Mouse (Mus musculus): ENCODE measurements around the gene Skil.
A peak's percentile ranks its signal among the peaks of the same experiment; 100 is the strongest.

Gene Skil

DNA sequence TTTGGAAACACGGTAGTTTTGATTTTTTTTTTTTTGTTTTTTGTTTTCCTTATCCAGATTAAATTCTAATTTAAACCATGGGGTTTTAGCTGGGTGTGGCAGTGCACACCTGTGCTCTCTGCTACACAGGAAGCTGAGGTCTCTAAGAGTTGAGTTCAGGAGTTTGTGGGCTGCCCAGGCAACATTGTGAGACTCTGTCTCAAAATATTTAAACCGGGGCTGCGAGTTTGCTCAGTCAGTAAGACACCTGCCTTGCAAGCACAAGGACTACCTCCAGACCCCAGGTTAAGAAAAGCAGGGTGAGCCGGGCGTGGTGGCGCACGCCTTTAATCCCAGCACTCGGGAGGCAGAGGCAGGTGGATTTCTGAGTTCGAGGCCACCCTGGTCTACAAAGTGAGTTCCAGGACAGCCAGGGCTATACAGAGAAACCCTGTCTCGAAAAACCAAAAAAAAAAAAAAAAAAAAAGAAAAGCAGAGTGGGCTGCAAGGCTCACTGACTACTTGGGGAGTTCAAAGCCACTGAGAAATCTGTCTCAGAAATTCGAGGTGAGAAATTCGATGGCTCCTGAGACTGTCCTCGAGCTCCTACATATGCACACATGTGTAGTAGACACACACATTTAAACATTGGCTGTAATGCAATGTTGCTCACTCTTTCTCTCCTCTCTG lies 11.9 kb upstream of the Skil start:
- no peak for DNase-seq (ENCODE audit: extremely low read depth, insufficient read length, low spot score)

DNA sequence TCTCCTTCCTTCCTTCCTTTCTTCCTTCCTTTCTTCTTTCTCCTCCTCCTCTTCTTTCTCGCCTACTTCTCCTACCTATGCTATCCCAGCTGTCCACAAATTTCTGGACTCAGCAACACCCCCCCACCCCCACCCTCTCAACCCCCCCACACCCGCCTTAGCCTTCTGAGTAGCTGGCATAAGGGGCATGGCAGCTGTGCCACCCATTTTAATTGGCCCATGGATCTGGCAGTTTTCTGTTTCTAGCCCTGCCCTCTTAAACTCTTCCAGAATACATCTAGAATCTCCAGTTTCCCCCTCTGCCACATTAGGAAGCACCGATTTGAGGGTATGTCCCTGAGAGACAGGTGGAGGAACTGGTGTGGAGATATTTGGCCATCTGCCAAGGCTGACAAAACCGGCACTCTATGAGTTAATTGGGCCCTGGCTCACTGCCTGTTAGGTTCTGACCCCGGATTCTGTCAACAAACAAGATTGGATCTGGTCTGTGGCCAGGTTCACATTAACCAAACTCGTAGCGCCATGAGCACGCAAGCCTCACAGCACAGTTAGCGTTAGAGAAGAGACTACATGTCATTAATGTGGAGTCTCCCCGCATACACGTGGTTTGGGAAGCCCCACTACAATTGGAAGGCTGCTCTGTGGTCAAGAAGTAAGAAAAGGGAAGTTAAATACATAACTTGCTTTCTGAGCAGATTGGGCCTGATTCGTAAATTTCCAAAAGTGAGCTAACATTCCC lies 11.2 kb upstream of the Skil start:
- DNase-seq (ENCODE audit: extremely low read depth, insufficient read length, low spot score) = no peak

DNA sequence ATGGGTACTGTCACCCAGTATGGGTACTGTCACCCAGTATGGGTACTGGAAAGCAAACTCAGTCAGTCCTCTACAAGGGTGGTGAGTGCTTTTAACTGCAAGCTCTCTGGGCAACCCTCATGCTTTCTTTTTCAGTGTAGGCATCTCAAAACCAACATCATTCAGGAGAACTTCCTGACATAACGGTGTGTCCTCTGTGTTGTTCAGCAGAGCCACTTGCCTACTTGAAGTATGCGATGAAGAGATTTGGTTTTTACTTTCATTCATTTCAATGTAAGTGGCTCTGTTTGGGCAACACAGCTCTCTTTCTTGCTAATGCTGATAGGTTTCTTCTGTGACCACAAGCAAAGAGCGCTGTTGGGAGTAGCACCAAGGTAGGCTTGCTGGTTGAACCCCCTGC lies 9.9 kb upstream of the Skil start:
- DNase-seq (ENCODE audit: extremely low read depth, insufficient read length, low spot score) = no peak

DNA sequence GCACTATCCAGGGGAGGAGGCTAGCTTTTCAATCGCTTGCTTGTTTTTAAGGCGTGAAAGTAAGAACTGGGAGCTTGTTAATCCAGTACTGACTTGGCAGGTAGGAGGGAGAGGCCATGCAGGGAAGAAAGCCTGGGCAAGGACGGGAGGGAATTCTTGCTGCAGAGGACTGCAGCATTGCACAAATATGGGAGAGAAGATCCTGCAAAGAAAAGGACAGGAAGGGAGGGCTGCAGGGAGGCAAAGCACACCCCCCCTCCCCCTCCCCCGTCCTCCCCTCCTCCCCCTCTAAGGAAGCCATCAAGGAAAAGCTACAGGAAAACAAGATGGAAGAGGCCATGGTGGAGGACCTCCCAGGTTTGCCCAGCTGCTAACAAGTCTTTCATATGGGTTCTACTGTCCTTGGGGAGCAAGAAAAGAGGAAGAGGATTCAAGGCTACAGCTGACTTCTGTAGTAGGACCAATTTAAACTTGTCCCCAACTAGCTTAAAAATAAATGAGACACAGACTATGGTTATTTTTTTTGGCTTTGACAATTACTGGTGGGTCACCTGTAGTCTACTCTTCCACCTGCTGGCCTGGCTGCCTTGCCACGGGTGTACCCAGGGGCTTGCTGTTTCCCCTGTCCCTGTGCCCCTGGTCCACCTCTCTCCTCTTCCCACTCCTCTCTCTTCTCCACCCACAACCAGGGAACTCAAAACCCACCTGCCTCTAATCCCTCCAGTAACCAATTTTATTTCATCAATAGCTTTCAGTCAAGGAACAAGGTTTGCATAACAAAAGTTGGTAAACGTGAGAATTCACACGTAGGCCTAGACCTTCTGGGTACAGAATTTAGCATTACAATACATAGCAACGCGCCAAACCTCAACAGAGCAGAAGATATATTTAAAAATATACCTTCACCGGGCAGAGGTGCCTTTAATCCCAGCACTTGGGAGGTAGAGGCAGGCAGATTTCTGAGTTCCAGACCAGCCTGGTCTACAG lies 5.8 kb upstream of the Skil start:
- no peak for DNase-seq (ENCODE audit: extremely low read depth, insufficient read length, low spot score)

DNA sequence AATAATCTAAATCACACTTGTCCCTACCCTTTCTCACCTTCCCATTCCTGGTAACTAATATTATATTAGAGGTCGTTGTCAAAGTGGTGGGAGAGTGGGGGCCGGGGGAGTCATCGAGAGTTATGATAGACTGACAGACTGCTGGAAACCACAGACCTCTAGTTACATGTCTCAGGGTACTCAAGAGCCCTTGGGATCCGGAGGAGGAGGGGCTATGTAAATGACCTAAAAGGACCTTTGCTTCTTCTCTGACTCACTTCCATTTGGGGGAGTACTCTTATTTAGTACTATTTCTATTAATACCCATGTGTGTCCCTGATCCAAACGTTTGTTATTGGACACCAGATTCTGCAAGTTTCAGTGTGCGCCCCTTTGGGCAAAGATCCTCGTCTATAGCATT lies 4.9 kb upstream of the Skil start:
- no peak for DNase-seq (ENCODE audit: extremely low read depth, insufficient read length, low spot score)

DNA sequence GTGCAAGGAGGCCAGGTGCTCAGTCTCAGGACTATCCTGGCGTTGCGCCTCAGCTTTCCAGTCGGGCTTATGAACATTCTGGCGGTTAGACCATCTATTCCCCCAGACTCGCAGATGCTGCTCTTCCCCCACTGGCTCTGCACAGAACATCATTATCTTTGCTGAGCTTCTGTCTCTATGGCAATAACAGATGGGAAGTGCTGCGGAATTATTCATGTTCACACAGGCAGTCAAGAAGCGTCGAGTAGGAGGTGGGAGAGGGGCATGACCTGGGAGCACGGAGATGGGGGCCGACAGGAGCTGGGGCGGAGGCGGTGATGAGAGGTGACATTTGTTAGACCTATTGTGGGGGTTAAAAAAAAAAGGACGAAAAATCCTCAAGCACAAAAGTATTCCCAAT lies 1.7 kb upstream of the Skil start:
- peak; percentile 59 for DNase-seq (ENCODE audit: extremely low read depth, insufficient read length, low spot score)

DNA sequence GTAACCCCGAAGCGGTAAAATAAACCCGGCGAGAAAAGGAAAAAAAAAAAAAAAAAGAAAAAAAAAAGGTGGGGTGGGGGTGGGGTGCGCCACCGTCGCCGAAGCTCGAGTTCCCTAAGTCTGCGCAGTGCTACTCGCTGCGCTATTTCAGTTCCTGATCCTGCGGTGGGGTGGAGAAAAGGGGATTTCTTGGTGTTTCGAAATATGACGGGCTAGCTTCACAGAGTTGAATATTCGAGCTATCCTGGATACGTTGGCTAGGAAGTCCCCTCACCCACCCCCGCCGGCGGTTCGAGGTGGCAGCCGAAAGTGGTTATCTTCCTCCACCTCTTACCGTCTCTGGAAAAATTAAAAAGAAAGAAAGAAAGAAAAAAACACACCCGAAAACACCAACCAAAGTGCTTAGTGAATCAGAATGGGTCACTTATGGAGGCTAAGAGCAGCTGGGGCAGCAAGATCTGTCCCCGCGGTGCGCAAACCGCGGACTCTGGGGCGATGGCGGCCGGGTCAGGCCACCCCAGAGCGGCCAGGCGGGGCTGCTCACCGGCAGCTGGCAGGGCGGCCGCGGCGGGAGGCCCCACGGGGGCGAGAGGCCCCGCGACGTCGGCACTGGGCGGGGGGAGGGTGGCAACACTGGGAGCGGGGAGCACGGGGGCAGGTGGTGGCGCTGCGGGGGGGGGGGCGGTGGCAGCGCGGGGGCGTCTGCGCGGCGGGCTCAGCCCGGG lies 1.1 kb upstream of the Skil start:
- DNase-seq (ENCODE audit: extremely low read depth, insufficient read length, low spot score) = peak; percentile 79

DNA sequence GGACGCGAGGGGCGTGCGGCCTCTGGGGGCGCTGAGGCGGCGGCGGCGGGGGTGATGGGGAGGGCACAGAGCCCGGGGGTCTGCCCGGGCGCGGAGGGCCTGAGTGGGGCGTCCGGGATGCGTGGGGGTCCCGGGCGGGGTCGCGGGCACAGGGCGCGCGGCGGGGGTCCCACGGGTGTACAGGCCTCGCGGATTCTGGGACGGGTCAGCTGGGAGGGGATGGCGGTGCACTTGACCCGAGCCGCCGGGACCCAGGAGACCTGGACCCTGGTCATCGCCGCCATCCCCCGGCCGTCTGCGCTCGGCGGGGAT lies 277 bp downstream of the Skil start:
- no peak for DNase-seq (ENCODE audit: extremely low read depth, insufficient read length, low spot score)

DNA sequence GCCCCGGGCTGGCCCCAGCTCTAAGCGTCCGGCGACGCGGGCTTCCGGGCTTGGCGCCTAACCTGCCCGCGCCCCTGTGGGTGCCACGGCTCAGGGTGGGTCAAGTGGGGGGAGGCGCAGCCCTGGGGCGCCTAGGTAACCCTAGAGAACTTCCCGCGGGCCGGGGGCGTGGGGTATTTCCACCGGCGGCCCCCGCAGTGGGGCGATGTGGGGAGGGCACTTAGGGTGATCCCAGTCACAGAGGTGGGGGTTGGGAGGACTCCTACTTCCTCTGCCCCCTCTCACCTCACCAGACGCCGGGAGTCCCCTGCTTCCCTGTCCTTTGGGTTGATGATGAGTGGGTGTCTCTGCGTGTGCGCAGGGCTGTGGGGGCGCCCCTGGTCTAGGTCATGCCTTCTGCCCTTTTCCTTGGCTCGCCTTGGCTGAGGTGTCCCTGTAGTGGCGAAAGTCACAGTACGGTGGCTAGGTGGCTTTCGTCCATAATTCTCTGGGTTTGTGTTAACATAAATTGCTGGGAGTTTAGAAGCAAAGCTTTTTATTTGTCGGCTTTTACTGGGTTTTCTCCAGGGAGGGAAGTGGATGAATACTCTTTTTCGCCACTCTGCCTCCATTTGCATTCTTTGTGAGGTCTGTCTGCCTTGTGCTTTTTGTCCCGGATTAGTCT lies 765 bp downstream of the Skil start:
- DNase-seq (ENCODE audit: extremely low read depth, insufficient read length, low spot score) = peak; percentile 76

DNA sequence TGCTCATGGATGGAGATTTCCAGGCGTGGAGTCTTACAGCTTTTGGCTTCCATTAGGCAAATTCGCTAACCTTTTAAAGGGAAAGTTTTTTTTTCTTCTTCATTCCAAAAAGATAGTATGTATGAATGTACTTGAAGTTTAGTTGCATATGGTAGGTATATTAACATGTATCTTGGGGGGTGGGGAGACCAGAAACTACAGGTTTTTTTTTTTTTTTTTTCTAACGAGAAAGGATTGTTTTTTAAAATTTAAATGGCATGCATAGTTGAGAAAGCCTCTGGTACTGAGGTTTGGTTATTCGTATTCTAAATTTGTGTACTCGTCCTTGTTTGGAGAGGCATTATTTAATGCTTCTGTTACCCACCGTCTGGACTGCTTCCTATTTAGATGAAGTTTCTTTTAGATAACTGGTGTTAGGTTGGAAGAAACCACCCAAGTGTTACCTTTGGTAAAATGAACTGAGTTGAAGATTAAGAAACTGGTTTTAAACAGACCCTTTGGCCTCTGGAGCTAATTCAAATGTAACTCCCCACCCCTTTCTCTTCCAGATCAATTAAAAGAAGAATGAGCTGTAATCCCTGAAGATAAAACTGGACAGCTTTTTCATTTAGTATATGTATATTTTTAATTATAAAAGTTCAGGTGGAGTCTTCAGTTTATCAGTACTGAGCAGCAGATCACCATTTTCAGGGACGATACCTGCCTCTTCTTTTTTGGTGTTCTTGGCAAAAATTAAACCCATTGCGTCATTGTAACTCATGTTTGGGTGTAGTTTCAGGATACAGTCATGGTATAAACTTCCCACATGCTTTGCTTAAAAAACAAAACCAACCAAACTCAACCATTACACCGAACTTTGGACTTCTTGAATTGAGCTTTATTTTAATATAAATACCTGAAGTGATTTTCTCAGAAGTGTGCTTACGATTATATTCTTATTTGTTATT lies 1.6 kb downstream of the Skil start:
- no peak for DNase-seq (ENCODE audit: extremely low read depth, insufficient read length, low spot score)

DNA sequence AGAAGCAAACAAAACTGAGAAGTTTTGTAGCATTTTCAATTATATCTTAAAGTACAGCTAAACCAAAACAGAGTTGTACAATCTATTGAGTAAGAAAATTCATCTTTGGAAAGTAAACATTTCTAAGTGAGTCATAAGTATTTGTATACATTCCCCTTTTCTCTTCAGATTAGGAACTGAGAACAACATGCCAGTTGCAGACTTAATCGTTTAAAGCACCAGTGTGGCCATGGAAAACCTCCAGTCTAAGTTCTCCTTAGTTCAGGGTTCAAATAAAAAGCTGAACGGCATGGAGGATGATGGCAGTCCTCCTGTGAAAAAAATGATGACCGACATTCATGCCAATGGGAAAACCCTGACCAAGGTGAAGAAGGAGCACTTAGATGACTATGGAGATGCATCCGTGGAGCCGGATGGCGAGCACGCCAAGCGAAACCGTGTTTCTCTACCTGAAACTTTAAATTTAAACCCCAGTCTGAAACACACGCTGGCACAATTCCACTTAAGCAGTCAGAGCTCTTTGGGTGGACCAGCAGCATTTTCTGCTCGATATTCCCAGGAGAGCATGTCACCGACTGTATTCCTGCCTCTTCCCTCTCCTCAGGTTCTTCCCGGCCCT lies 2.4 kb downstream of the Skil start:
- no peak for DNase-seq (ENCODE audit: extremely low read depth, insufficient read length, low spot score)

DNA sequence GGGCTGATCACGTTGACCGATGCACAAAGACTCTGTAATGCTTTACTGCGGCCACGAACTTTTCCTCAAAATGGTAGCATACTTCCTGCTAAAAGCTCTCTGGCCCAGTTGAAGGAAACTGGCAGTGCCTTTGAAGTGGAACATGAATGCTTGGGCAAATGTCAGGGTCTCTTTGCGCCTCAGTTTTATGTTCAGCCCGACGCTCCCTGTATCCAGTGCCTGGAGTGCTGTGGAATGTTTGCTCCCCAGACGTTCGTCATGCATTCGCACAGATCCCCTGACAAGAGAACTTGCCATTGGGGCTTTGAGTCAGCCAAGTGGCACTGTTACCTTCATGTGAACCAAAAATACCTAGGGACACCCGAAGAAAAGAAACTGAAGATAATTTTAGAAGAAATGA lies 3.1 kb downstream of the Skil start:
- no peak for DNase-seq (ENCODE audit: extremely low read depth, insufficient read length, low spot score)

DNA sequence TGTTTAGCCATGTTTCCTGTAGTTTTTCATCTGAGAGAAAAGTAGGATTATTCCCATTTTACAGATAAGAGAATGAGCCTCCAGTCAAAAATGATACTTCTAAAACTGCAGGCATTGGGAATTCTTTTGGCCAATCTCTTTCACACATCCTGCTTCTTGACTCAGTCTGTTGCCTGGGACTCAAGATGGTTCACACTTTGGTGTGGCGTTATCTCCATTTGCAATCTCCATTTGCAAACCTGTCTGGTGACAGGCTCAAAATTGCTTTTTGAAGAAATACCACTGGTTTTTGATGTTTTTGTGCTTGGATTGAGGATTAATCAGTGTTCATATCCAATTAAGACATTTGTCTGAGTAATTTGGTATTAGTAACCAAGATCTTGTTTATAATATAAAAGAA lies 3.7 kb downstream of the Skil start:
- DNase-seq (ENCODE audit: extremely low read depth, insufficient read length, low spot score) = no peak

DNA sequence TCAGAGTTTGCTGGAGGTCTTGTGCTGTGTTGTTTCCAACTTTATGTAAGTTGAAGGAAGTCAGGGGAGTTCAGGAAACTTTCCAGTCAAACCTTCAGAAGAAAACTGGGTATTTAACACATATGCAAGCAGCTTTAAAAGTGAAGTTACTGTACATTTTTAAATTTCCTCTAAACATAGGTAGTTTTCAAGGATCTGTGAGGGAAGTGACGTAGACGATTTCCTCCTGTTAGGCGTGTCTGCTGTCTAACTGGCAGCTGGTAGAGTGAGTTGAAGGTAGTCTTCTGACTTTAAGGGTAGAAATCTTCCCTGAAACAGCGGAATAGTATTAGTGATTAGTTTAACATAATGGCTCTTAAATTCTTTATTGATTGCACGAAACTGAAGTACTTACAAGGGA lies 5.2 kb downstream of the Skil start:
- DNase-seq (ENCODE audit: extremely low read depth, insufficient read length, low spot score) = no peak

DNA sequence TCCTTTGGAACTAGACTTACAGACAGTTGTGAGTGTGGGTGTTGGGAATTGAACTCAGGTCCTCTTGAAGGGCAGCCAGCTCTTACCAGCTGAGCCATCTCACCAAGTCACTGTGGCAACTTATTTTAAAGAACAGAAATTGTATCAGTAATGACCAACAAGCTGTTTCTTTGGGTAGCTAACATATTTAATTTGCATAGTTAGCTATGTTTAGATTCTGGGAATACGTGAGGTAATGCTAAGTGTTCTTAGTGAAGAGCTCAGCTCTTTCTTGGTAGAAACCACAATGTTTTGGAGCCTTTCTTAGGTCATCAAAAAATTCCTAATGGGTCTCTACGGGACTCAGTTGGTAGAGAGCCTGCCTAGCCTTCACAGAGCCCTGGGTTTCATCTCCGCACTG lies 5.9 kb downstream of the Skil start:
- DNase-seq (ENCODE audit: extremely low read depth, insufficient read length, low spot score) = no peak

DNA sequence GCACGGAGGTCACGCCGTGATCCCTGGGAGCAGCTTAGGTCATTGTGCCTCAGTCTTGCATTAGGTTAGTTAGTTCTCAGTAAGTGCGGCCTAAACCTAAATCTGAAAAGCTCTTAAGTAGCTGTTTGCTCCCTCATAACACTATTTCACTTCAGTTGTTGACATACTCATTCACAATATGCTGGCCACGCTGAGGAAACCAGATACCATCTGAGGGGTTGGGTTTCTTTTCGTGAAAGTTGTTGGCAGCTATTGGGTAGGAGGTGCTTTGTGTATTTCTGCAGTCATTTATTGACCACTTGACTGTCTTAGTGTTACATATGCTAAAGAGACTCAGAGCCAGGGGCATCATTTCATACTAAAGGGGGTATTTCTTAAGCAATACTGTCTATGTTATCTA lies 10.1 kb downstream of the Skil start:
- DNase-seq (ENCODE audit: extremely low read depth, insufficient read length, low spot score) = no peak

DNA sequence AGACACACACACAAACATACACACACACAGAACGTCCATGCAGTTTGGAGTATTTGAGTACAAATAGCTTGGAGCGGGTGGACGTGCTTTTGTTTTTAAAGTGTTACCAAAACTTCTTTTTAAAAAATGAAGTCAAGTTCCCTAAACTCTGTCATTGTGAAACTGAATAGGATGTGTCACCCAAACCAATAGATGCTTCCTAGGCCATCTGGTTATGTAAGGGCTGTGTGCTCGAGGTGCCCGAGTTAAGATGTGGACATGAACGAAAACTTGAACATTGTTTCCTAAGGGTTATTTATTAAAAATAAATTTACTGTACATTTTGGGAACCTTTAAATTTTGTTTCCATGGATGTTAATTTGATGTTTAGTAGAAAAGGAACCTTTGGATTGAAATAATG lies 11.7 kb downstream of the Skil start:
- no peak for DNase-seq (ENCODE audit: extremely low read depth, insufficient read length, low spot score)

DNA sequence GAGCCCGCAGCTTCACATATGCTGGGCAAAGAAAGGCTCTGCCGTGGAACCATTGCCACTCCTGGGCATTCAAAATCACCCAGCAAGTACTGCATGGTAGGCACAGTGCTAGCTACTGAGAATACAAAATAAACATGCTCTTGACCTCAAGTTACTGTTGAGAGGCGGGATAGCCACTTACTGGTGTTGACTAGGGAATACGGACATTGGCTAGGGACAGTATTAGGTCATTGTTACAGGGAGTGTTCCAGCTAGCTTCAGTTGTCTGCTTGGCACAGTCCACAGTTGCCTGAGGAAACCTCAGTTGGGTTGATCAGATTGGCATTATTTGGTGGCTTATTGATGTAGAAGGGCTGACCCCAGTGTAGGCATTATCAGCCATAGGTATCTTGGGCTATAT lies 12.8 kb downstream of the Skil start:
- DNase-seq (ENCODE audit: extremely low read depth, insufficient read length, low spot score) = no peak

DNA sequence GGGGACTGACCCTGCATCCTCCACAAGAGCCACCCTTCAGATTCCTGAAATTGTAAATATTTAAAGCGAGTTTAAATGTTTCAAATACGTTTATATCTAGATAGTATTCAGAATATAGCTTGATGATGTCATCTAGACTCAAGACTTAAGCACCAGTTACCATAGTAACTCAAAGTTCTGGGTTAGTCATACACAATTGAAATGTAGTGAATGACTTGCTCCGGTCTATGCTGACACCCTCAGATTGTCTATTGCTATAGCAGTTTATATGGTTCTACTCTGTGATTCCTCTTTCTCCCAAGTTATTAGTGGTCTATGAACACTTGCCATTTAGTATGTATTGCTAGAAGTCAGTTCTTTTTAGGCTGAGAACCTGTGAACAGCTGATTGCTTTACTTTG lies 14.2 kb downstream of the Skil start:
- DNase-seq (ENCODE audit: extremely low read depth, insufficient read length, low spot score) = no peak
